Mouse (Mus musculus) right cerebral cortex, adult 18-20 months (tissue): Measurements from ENCODE around the gene Tlx1.

Experiments used
- DNase-seq: peaks from one replicate; pipeline ENCODE4 v3.0.0; 2022; ENCODE audit warnings: mixed read lengths

Gene Tlx1

GRCm38 (mm10) chr19:45159491-45159890, 9.0 kb downstream of the Tlx1 start:
- DNase-seq, result no peak

GRCm38 (mm10) chr19:45159991-45160390, 9.5 kb downstream of the Tlx1 start:
- DNase-seq, result no peak

GRCm38 (mm10) chr19:45160523-45160922, 10.0 kb downstream of the Tlx1 start:
- DNase-seq, result no peak

GRCm38 (mm10) chr19:45161093-45161492, 10.6 kb downstream of the Tlx1 start:
- peak; percentile 61 for DNase-seq

GRCm38 (mm10) chr19:45162181-45162580, 11.7 kb downstream of the Tlx1 start:
- no peak for DNase-seq

GRCm38 (mm10) chr19:45162871-45163270, 12.4 kb downstream of the Tlx1 start:
- DNase-seq, result no peak

GRCm38 (mm10) chr19:45170451-45170850, 20.0 kb downstream of the Tlx1 start:
- DNase-seq, result no peak

- DNase-seq, result no peak
Measured at GRCm38 (mm10) chr19:45174803-45175202, 24.3 kb downstream of the Tlx1 start.

GRCm38 (mm10) chr19:45176269-45176668, 25.8 kb downstream of the Tlx1 start:
- DNase-seq, result no peak

GRCm38 (mm10) chr19:45177004-45177737, 26.7 kb downstream of the Tlx1 start:
- DNase-seq, result peak; percentile 70

GRCm38 (mm10) chr19:45179451-45179850, 29.0 kb downstream of the Tlx1 start:
- no peak for DNase-seq

GRCm38 (mm10) chr19:45180447-45180846, 30.0 kb downstream of the Tlx1 start:
- no peak for DNase-seq

- DNase-seq, result no peak
Measured at GRCm38 (mm10) chr19:45194651-45195050, 44.2 kb downstream of the Tlx1 start.

GRCm38 (mm10) chr19:45196967-45197366, 46.5 kb downstream of the Tlx1 start:
- no peak for DNase-seq

- no peak for DNase-seq
Measured at GRCm38 (mm10) chr19:45205311-45206105, 55.0 kb downstream of the Tlx1 start.
